ENCODE assay signal across 11 mouse cellular contexts in the genomic region with DNA sequence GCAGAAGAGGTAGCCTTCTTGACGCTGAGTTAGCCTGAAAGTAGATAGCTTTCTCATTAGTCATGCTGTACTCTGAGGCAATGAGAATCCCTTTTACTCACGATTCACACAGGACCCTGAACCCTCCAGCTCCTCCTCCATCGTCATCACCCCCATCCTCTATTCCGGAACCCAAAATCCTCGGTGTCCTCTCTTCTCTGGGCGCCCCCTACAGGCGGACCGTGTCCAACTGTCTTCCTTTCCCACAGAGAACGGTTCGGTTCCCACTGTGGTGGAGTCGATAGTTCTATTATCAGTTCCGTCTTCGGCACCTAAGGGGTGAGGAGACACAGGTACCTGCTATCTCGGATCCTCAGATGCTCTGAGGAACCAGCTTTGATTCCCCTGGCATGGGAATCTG.
A peak's percentile ranks its signal among the peaks of the same experiment; 100 is the strongest.
DNase-seq lines count a peak whose midpoint lies in the region; ATAC-seq and TF ChIP-seq lines count a peak whose summit lies in the region.
"Had no signal": no experiment of that assay in that cellular context is flagged by ENCODE, and none has a peak within 500 bp of the region (broad histone marks: within the 10 kb centered on the region; RNA-seq: fewer than 3 reads in every experiment).

No protein-coding gene starts in this region.

- peak; percentile 37 for TF ChIP-seq CTCF in intestine, postnatal 0 days (IDR thresholded peaks at IDR 0.05; ENCODE audit: low read depth)

- H3K27me3 ChIP-seq in intestine, postnatal 0 days (replicated peaks; ENCODE audit: control insufficient read depth, insufficient read depth, low read length) = no peaks in the 10 kb centered on the region
- H3K27me3 ChIP-seq in intestine, embryonic 16.5 days (replicated peaks; ENCODE audit: control insufficient read depth, insufficient read depth, low read length) = no peaks in the 10 kb centered on the region
- H3K27me3 ChIP-seq in splenic B cell, adult 2 months (ENCODE audit: control insufficient read depth, insufficient read depth, low read length, poor library complexity, severe bottlenecking) = no peaks in the 10 kb centered on the region
- no peaks in the 10 kb centered on the region for H3K27me3 ChIP-seq in forebrain, embryonic 15.5 days

- H3K9me3 ChIP-seq in intestine, postnatal 0 days (ENCODE audit: control insufficient read depth) = no peaks in the 10 kb centered on the region
- H3K9me3 ChIP-seq in intestine, embryonic 16.5 days (ENCODE audit: control insufficient read depth, low read length) = no peaks in the 10 kb centered on the region
- H3K9me3 ChIP-seq in forebrain, embryonic 15.5 days = no peaks in the 10 kb centered on the region
- H3K9me3 ChIP-seq: midbrain, embryonic 10.5 days had no signal

- no peak overlapping the region for H3K9ac ChIP-seq in intestine, postnatal 0 days (ENCODE audit: low read depth, low read length)
- H3K9ac ChIP-seq in intestine, embryonic 16.5 days (ENCODE audit: low read depth, low read length) = no peak overlapping the region
- H3K9ac ChIP-seq in forebrain, embryonic 15.5 days (replicated peaks) = no peak overlapping the region

- peak; percentile 21 to 29 for DNase-seq in CD8-positive naive resting alpha-beta T cell, adult 2 months (ENCODE audit: low read depth in 2 of 2, low spot score in 2 of 2)
- peak; percentile 34 for DNase-seq in splenic B cell, adult 2 months (ENCODE audit: low read depth, low spot score)
- no peak for DNase-seq in adrenal gland, postnatal 36 days
- DNase-seq in cerebellum, adult 11-12 months = no peak
- DNase-seq: layer of hippocampus, adult 9-11 months; right cerebral cortex, postnatal 14 days had no signal

- no peak overlapping the region for H3K4me3 ChIP-seq in intestine, postnatal 0 days (ENCODE audit: low read depth, low read length)
- no peak overlapping the region for H3K4me3 ChIP-seq in intestine, embryonic 16.5 days (ENCODE audit: low read length)
- H3K4me3 ChIP-seq in forebrain, embryonic 15.5 days = no peak overlapping the region
- H3K4me3 ChIP-seq: midbrain, embryonic 10.5 days had no signal

- WGBS in intestine, postnatal 0 days = 73% methylated on average over 14 of the region's 14 CpGs
- 74% methylated on average over 14 of the region's 14 CpGs for WGBS in intestine, embryonic 16.5 days
- WGBS in forebrain, embryonic 15.5 days = 65% methylated on average over 14 of the region's 14 CpGs

- H3K4me2 ChIP-seq in intestine, postnatal 0 days (replicated peaks; ENCODE audit: low read depth) = no peak overlapping the region
- no peak overlapping the region for H3K4me2 ChIP-seq in intestine, embryonic 16.5 days (ENCODE audit: low read depth, low read length)
- H3K4me2 ChIP-seq in forebrain, embryonic 15.5 days (replicated peaks) = no peak overlapping the region

- ATAC-seq in intestine, postnatal 0 days = no peak
- no peak for ATAC-seq in intestine, embryonic 16.5 days
- 0 out of 2 replicates have a peak, but pooled peaks have one; percentile 39 for ATAC-seq in common myeloid progenitor, adult 5-6 weeks (replicated peaks; ENCODE audit: low read depth, poor library complexity, severe bottlenecking)
- ATAC-seq in forebrain, embryonic 15.5 days (replicated peaks) = no peak

- no peak overlapping the region for H3K27ac ChIP-seq in intestine, postnatal 0 days (ENCODE audit: low read depth, low read length)
- no peak overlapping the region for H3K27ac ChIP-seq in intestine, embryonic 16.5 days (ENCODE audit: low read length)
- no peak overlapping the region for H3K27ac ChIP-seq in forebrain, embryonic 15.5 days (replicated peaks)
- H3K27ac ChIP-seq: midbrain, embryonic 10.5 days had no signal

- H3K36me3 ChIP-seq in intestine, postnatal 0 days (ENCODE audit: control insufficient read depth, insufficient read depth) = no peaks in the 10 kb centered on the region
- no peaks in the 10 kb centered on the region for H3K36me3 ChIP-seq in intestine, embryonic 16.5 days (ENCODE audit: control insufficient read depth, insufficient read depth, low read length)
- H3K36me3 ChIP-seq in splenic B cell, adult 2 months (ENCODE audit: control insufficient read depth, insufficient read depth, low read length, poor library complexity, severe bottlenecking) = no peaks in the 10 kb centered on the region
- no peaks in the 10 kb centered on the region for H3K36me3 ChIP-seq in forebrain, embryonic 15.5 days
- H3K36me3 ChIP-seq: midbrain, embryonic 10.5 days had no signal

- no peaks in the 10 kb centered on the region for H3K4me1 ChIP-seq in intestine, postnatal 0 days (replicated peaks; ENCODE audit: control insufficient read depth, insufficient read depth, low read length)
- no peaks in the 10 kb centered on the region for H3K4me1 ChIP-seq in intestine, embryonic 16.5 days (ENCODE audit: control insufficient read depth, insufficient read depth, low read length)
- H3K4me1 ChIP-seq in forebrain, embryonic 15.5 days = no peaks in the 10 kb centered on the region
- H3K4me1 ChIP-seq: midbrain, embryonic 10.5 days had no signal

Comparison
In these comparisons a context has a peak if more than half of its experiments do, and no peak if none do; other contexts are left out.
1. DNase-seq: peak in CD8-positive naive resting alpha-beta T cell, adult 2 months (2 of 2) and splenic B cell, adult 2 months (single experiment); none in adrenal gland, postnatal 36 days (0 of 2) and cerebellum, adult 11-12 months (single experiment).